Mouse (Mus musculus): ENCODE results near the gene Adgrg6.

DNA sequence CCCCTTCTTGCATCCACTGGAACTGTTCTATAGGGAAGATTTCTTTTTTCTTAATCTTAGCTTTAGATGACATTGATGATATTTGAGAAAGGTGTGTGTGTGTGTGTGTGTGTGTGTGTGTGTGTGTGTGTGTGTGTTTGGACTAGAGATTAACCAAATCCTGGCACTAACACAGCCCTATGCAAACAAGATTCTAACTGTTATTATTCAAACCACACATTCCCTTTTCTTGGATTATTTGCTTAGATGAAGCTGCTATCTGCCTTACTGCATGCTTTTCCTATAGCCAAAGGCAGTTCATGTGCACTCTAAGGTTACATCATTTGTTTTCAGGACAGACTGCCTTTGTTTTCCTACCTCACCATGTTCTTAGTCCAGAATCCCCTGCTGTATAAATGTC is 25.7 kb upstream of the Adgrg6 start:
- TF ChIP-seq POLR2A (IDR thresholded peaks at IDR 0.05; ENCODE audit: insufficient read depth, low read depth, low read length) = no peak
- no peak for TF ChIP-seq CTCF (IDR thresholded peaks at IDR 0.05; ENCODE audit: insufficient read depth, low read depth, low read length)

All from olfactory bulb, adult 2 months (tissue).